Mouse (Mus musculus): Measurements from ENCODE around the gene Nudt22. TPM values are rescaled to one million over a fixed set of nuclear protein-coding genes. Genes with fewer than 3 reads are reported as not detected.

Gene Nudt22
- polyA plus RNA-seq, 1 experiment from 2014 or later = 20.7 TPM

DNA sequence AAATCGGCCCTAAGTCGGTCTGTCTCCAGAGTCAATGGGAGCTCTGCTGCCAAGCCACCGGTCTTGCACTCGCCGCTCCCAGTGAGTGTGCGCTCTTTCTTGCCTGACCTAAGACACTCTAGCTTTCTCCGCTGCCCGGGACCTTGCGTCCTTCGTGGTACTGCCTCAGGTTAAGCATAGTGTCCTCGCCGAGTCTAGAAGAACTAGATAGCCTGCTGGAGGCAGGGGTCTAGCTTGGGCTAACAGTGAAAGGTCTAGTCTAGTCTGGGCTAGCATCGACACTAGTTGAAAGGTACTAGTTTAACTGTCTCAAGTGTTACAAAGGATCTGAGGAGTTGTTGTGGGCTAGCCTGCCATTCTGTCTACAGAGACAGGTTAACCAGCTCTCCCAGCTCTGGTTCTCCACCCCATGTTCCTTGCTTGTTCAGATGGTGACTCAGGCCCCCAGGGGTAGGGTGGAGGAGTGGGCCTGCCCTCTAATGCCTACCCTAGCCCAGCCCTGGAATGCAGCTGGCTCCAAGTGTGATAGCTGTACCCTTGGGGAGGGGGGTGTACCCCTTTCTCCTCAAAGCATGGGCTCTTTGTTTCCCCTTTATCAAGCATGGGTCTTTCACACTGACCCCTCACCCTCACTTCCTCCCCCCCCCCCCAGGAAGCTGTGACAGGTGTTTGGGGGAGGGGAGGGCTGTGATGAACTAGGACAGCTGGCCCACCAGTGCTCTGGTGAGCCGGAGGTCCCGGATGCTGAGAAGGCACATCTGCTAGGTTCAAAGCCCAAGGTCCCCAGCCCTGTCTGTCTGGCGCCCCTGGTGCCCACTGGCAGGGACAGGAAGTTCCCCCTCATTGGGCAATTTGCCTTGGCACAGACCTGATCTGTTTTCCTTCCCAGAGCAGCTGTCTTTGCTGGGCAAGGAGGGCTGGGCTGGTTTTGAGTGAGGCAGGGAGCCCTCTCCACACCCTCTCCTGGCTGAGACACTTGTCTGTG, 20.1 kb downstream of the Nudt22 start, which contains the start of gene Plcb3:
Gene Plcb3 (minus strand): TSS at position 934 of the 985 bp plus-strand sequence.
- peaks cover 12% of the 10 kb centered on the region; the same call in 1 of the 2 replicates for H3K4me1 ChIP-seq (ENCODE audit: insufficient read depth)
- peak within 1 kb of the TSS; percentile 58 for H3K4me3 ChIP-seq (ENCODE audit: low read depth, low read length)
- peak within 1 kb of the TSS; percentile 78 for H3K9ac ChIP-seq
- ATAC-seq (ENCODE audit: insufficient read depth) (no peak), DNase-seq (peak; percentile 76)
- peak within 1 kb of the TSS; percentile 71 for H3K27ac ChIP-seq (ENCODE audit: low read depth)
- H3K36me3 ChIP-seq (ENCODE audit: insufficient read depth) = peaks cover 21% of the 10 kb centered on the region
- peak within 1 kb of the TSS; percentile 94 for H3K4me2 ChIP-seq
- WGBS = under 1% methylated on average over 16 of the region's 16 CpGs
- H3K9me3 ChIP-seq (ENCODE audit: low read depth, low read length) = no peaks in the 10 kb centered on the region
- no peaks in the 10 kb centered on the region for H3K27me3 ChIP-seq (ENCODE audit: insufficient read depth, low read length)
- TF ChIP-seq CTCF (IDR thresholded peaks at IDR 0.05; ENCODE audit: low read depth) = peak; percentile 47

DNA sequence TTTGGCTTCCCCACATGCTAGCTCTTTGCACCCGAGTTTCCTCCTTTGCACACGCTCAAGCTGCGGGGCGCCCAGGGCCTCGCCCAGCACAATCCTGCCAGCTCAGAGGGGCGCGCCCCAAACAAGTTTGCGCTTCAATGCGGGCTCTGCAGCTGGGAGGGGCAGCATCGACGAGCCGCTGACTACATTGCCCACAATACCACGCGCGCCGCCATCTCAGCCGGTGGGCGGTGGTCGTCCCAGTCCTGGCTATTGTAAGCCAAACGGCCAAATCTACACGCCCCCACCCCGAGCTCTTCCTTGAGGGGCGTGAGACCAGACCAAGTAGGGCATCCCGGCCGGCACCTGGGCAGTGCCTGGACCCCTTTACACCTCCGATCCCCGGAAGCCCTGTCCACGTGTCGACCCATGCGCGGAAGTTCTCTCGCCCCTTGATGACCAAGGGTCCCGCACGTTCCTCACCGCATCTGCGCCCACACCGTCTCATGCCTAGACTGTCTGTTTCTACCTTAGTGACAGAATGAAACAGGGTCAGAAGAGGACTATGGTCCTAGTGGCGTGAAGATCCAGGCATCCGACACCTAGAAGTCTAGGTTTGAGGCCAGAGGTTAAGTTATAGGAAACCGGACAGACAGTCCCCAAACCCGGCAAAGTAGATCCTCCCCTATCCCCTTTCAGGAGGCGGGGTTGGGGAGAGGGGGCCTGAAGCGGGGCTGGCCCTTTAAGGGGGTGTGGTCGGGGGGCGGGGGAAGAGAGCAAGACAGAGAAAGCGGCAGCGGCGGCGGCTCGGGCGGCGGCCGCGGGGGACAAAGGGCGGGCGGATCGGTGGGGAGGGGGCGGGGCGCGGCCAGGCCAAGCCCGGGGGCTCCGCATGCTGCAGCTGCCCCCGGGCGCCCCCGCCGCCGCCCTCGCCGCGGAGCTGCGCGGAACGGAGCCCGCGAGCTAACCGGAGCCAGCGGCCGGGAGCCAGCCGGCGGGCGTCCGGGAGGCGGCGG, 21.4 kb downstream of the Nudt22 start, which contains the start of gene Ppp1r14b:
Gene Ppp1r14b (plus strand): TSS at position 758 of the 995 bp plus-strand sequence.
- Histone ChIP-seq H3K4me3 (ENCODE audit: low read depth, low read length) (peak within 1 kb of the TSS; percentile 58), H3K36me3 (ENCODE audit: insufficient read depth) (peaks cover 21% of the 10 kb centered on the region), H3K27me3 (ENCODE audit: insufficient read depth, low read length) (no peaks in the 10 kb centered on the region), H3K4me2 (peak within 1 kb of the TSS; percentile 94), H3K27ac (ENCODE audit: low read depth) (peak within 1 kb of the TSS; percentile 71), H3K4me1 (ENCODE audit: insufficient read depth) (peaks cover 17% of the 10 kb centered on the region), H3K9ac (peak within 1 kb of the TSS; percentile 78), H3K9me3 (ENCODE audit: low read depth, low read length) (no peaks in the 10 kb centered on the region)
- WGBS = under 1% methylated on average over 57 of the region's 84 CpGs
- TF ChIP-seq CTCF (IDR thresholded peaks at IDR 0.05; ENCODE audit: low read depth) = no peak
- ATAC-seq (ENCODE audit: insufficient read depth) = peak; percentile 64
- DNase-seq = peak; percentile 89

DNA sequence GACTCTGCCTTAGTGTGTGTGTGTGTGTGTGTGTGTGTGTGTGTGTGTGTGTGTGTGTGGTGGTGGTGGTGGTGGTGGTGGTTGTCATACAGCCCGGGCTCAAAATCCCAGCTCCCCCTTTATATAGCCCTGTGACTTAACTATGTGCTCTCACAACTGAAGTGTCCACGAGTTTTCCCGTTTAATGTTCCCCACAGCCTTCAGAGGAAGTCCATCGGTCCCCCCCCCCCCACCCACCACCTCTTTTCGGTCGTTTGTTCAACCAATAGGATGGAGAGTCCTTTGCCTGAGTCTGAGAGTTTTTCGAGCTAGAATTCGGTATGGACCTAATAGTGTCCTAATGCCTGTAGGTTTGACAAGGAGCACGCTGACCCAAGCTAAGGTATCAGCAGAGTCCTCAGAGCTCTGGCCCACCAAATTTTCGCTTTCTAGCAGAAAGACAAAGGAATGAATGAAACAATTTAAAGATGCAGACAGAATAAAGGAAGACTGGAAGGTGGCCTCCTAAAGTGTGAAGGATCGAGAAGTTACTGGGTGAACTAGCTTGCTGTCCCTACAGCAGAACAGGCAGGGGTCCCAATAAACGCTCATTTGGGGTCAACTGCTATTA, 22.2 kb downstream of the Nudt22 start:
- peaks cover 19% of the 10 kb centered on the region for H3K36me3 ChIP-seq (ENCODE audit: insufficient read depth)
- peak overlapping the region; percentile 33; the same call in 1 of the 2 replicates for H3K27ac ChIP-seq (ENCODE audit: low read depth)
- H3K9me3 ChIP-seq (ENCODE audit: low read depth, low read length) = no peaks in the 10 kb centered on the region
- ATAC-seq (ENCODE audit: insufficient read depth) (no peak), DNase-seq (no peak)
- no peak for TF ChIP-seq CTCF (IDR thresholded peaks at IDR 0.05; ENCODE audit: low read depth)
- H3K4me3 ChIP-seq (ENCODE audit: low read depth, low read length) = peak overlapping the region; percentile 58
- no peaks in the 10 kb centered on the region for H3K27me3 ChIP-seq (ENCODE audit: insufficient read depth, low read length)
- WGBS = 33% methylated on average over 12 of the region's 12 CpGs
- H3K4me1 ChIP-seq (ENCODE audit: insufficient read depth) = peaks cover 13% of the 10 kb centered on the region
- peak overlapping the region; percentile 94 for H3K4me2 ChIP-seq
- H3K9ac ChIP-seq = peak overlapping the region; percentile 78

- Histone ChIP-seq H3K27me3 (ENCODE audit: insufficient read depth, low read length) (no peaks in the 10 kb centered on the region), H3K9me3 (ENCODE audit: low read depth, low read length) (no peaks in the 10 kb centered on the region), H3K4me3 (ENCODE audit: low read depth, low read length) (no peak overlapping the region), H3K4me1 (ENCODE audit: insufficient read depth) (peaks cover 16% of the 10 kb centered on the region), H3K9ac (no peak overlapping the region), H3K27ac (ENCODE audit: low read depth) (0 out of 2 replicates have a peak overlapping the region, but pooled peaks have one; percentile 3), H3K36me3 (ENCODE audit: insufficient read depth) (peaks cover 6% of the 10 kb centered on the region), H3K4me2 (no peak overlapping the region)
- WGBS = 72% methylated on average over 13 of the region's 13 CpGs
- ATAC-seq (ENCODE audit: insufficient read depth) (no peak), DNase-seq (no peak)
- no peak for TF ChIP-seq CTCF (IDR thresholded peaks at IDR 0.05; ENCODE audit: low read depth)
Observed at GRCm38 (mm10) chr19:6972247-6972917, 23.5 kb downstream of the Nudt22 start.

DNA sequence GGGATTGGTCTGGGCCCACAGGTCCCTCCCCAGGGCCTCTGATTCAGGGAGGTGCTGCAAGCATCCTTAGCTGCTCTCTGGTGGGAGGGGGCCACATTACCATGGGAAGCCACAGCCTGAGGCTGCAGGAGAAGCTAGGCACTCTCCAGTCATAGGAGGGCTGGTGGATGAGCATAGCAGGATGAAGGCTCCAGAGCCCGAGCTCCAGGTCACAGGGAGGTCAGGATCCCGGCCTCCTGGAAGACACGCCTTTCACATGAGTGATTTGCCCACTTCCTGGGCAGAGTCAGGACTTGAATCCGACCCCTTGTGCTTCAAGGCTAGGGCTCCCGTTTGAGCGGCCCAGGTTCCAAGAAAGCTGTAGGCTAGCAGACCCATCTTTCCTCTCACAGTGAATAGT, 24.3 kb downstream of the Nudt22 start:
- 0 out of 2 replicates have a peak overlapping the region, but pooled peaks have one; percentile 3 for H3K27ac ChIP-seq (ENCODE audit: low read depth)
- H3K27me3 ChIP-seq (ENCODE audit: insufficient read depth, low read length) = no peaks in the 10 kb centered on the region
- no peak for DNase-seq
- peaks cover 16% of the 10 kb centered on the region for H3K4me1 ChIP-seq (ENCODE audit: insufficient read depth)
- TF ChIP-seq CTCF (IDR thresholded peaks at IDR 0.05; ENCODE audit: low read depth) = no peak
- H3K4me3 ChIP-seq (ENCODE audit: low read depth, low read length) = no peak overlapping the region
- 0 out of 2 replicates have a peak overlapping the region, but pooled peaks have one; percentile 2 for H3K9ac ChIP-seq
- ATAC-seq (ENCODE audit: insufficient read depth) = no peak
- 27% methylated on average over 6 of the region's 6 CpGs for WGBS
- H3K4me2 ChIP-seq = no peak overlapping the region
- H3K36me3 ChIP-seq (ENCODE audit: insufficient read depth) = peaks cover 3% of the 10 kb centered on the region; the same call in 1 of the 2 replicates
- H3K9me3 ChIP-seq (ENCODE audit: low read depth, low read length) = no peaks in the 10 kb centered on the region

Data from lung, embryonic 14.5 days (tissue).